Mouse (Mus musculus): ENCODE data around the gene Ipcef1.
"Not testable (repeated sequence)": the region's sequence is repeated elsewhere in the genome, so short reads cannot be mapped to it uniquely, and the experiment has no call there.

The Ipcef1 gene

GRCm38 (mm10) chr10:7037194-7037593 lies 15.1 kb downstream of the Ipcef1 start:
- DNase-seq (ENCODE audit: low read depth, low spot score): no peak

GRCm38 (mm10) chr10:7035547-7035946 lies 16.7 kb downstream of the Ipcef1 start:
- no peak for DNase-seq (ENCODE audit: low read depth, low spot score)

GRCm38 (mm10) chr10:7033459-7033858 lies 18.8 kb downstream of the Ipcef1 start:
- no peak for DNase-seq (ENCODE audit: low read depth, low spot score)

GRCm38 (mm10) chr10:7025028-7025427 lies 27.2 kb downstream of the Ipcef1 start:
- DNase-seq (ENCODE audit: low read depth, low spot score): no peak

- DNase-seq (ENCODE audit: low read depth, low spot score): no peak
These were observed 31.7 kb downstream of the Ipcef1 start for GRCm38 (mm10) chr10:7020551-7020950.

- DNase-seq (ENCODE audit: low read depth, low spot score): no peak
These were observed 32.4 kb downstream of the Ipcef1 start for GRCm38 (mm10) chr10:7019781-7020386.

- DNase-seq (ENCODE audit: low read depth, low spot score): no peak
These were observed 37.1 kb downstream of the Ipcef1 start for GRCm38 (mm10) chr10:7015199-7015598.

- DNase-seq (ENCODE audit: low read depth, low spot score): no peak
These were observed 41.7 kb downstream of the Ipcef1 start for GRCm38 (mm10) chr10:7010543-7010942.

- DNase-seq (ENCODE audit: low read depth, low spot score): peak; percentile 51
These were observed 47.2 kb downstream of the Ipcef1 start for GRCm38 (mm10) chr10:7004980-7005538.

GRCm38 (mm10) chr10:7003898-7004297 lies 48.4 kb downstream of the Ipcef1 start:
- DNase-seq (ENCODE audit: low read depth, low spot score): not testable (repeated sequence)

- no peak for DNase-seq (ENCODE audit: low read depth, low spot score)
These were observed 52.9 kb downstream of the Ipcef1 start for GRCm38 (mm10) chr10:6999355-6999754.

- DNase-seq (ENCODE audit: low read depth, low spot score): no peak
These were observed 53.6 kb downstream of the Ipcef1 start for GRCm38 (mm10) chr10:6998576-6999250.

- no peak for DNase-seq (ENCODE audit: low read depth, low spot score)
These were observed 55.4 kb downstream of the Ipcef1 start for GRCm38 (mm10) chr10:6996895-6997294.

- DNase-seq (ENCODE audit: low read depth, low spot score): no peak
These were observed 63.7 kb downstream of the Ipcef1 start for GRCm38 (mm10) chr10:6988555-6988954.

- DNase-seq (ENCODE audit: low read depth, low spot score): no peak
These were observed 64.7 kb downstream of the Ipcef1 start for GRCm38 (mm10) chr10:6987399-6988098.

- no peak for DNase-seq (ENCODE audit: low read depth, low spot score)
These were observed 66.0 kb downstream of the Ipcef1 start for GRCm38 (mm10) chr10:6986246-6986645.

- DNase-seq (ENCODE audit: low read depth, low spot score): no peak
These were observed 68.8 kb downstream of the Ipcef1 start for GRCm38 (mm10) chr10:6983431-6983830.

- no peak for DNase-seq (ENCODE audit: low read depth, low spot score)
These were observed 69.5 kb downstream of the Ipcef1 start for GRCm38 (mm10) chr10:6982751-6983151.

GRCm38 (mm10) chr10:6980236-6980635 lies 72.0 kb downstream of the Ipcef1 start:
- no peak for DNase-seq (ENCODE audit: low read depth, low spot score)

GRCm38 (mm10) chr10:6979789-6980188 lies 72.5 kb downstream of the Ipcef1 start:
- DNase-seq (ENCODE audit: low read depth, low spot score): no peak

GRCm38 (mm10) chr10:6979216-6979615 lies 73.1 kb downstream of the Ipcef1 start:
- no peak for DNase-seq (ENCODE audit: low read depth, low spot score)

- no peak for DNase-seq (ENCODE audit: low read depth, low spot score)
These were observed 73.5 kb downstream of the Ipcef1 start for GRCm38 (mm10) chr10:6978733-6979132.
